Comparison of ENCODE assay signal across 9 mouse cellular contexts in the genomic region with DNA sequence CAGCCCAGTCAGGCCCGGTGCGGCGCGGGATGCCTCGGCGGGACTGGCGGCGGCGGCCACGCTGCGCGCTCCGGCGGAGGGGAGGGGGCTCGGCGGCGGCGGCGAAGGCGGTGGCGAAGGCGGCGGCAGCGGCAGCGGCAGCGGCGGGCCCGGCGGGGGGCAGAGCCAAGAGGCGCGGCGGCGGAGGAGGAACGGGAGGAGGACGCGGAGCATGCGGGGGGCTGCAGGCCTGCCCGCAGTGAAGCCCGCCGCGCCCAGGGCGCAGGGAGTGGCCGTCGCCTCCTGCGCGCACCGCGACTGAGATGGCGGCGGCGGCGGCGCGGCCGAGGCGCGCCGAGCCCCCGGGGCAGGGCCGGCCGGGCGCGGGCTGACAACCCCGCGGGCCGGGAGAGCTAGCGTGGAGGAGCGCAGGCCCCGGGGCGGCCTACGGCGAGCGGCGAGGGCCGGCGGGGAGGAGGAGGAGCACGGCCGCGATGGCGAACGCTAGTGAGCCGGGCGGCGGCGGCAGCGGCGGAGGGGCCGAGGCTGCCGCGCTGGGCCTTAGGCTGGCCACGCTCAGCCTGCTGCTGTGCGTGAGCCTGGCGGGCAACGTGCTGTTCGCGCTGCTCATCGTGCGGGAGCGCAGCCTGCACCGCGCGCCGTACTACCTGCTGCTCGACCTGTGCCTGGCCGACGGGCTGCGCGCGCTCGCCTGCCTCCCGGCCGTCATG. TPM values are rescaled to one million over a fixed set of nuclear protein-coding genes. Genes with fewer than 3 reads are reported as not detected.
DNase-seq lines count a peak whose midpoint lies in the region; ATAC-seq and TF ChIP-seq lines count a peak whose summit lies in the region.
"Had no signal": no experiment of that assay in that cellular context is flagged by ENCODE, and none has a peak within 500 bp of the region (broad histone marks: within the 10 kb centered on the region; RNA-seq: fewer than 3 reads in every experiment).

A gene (plus strand): TSS at position 474 of the 710 bp plus-strand sequence.

- 1% methylated on average over 92 of the region's 112 CpGs for WGBS in heart, embryonic 16.5 days
- under 1% methylated on average over 54 of the region's 112 CpGs for WGBS in midbrain, embryonic 12.5 days

- H3K4me2 ChIP-seq in heart, embryonic 16.5 days (ENCODE audit: low read depth, low read length), result peak within 1 kb of the TSS; percentile 95
- H3K4me2 ChIP-seq in midbrain, embryonic 12.5 days (replicated peaks), result peak within 1 kb of the TSS; percentile 90

- H3K27me3 ChIP-seq in heart, embryonic 16.5 days (ENCODE audit: control insufficient read depth, insufficient read depth, low read length), result peaks cover 70% of the 10 kb centered on the region
- peaks cover 82% of the 10 kb centered on the region for H3K27me3 ChIP-seq in midbrain, embryonic 12.5 days
- no peaks in the 10 kb centered on the region for H3K27me3 ChIP-seq in testis, adult 2 months (ENCODE audit: control insufficient read depth, insufficient read depth, low read length)

- TF ChIP-seq CTCF in testis, adult 2 months (IDR thresholded peaks at IDR 0.05; ENCODE audit: control insufficient read depth, insufficient read depth, insufficient replicate concordance, low read depth, low read length), result no peak

- peak within 1 kb of the TSS; percentile 74 for H3K9ac ChIP-seq in heart, embryonic 16.5 days (ENCODE audit: low read length)
- peak within 1 kb of the TSS; percentile 75 for H3K9ac ChIP-seq in midbrain, embryonic 12.5 days (replicated peaks)

- no peak within 1 kb of the TSS for H3K27ac ChIP-seq in heart, embryonic 16.5 days (ENCODE audit: low read length)
- peak within 1 kb of the TSS; percentile 81 for H3K27ac ChIP-seq in midbrain, embryonic 12.5 days (replicated peaks)
- no peak within 1 kb of the TSS for H3K27ac ChIP-seq in testis, adult 2 months (ENCODE audit: control insufficient read depth, insufficient read depth, low read depth, low read length)

- ATAC-seq in heart, embryonic 16.5 days (replicated peaks; ENCODE audit: extremely low read depth, insufficient read depth, low FRiP score), result peak; percentile 66
- ATAC-seq in midbrain, embryonic 12.5 days (ENCODE audit: low FRiP score, low read depth), result peak; percentile 81

- no peaks in the 10 kb centered on the region for H3K9me3 ChIP-seq in heart, embryonic 16.5 days (replicated peaks; ENCODE audit: control insufficient read depth, low read length)
- H3K9me3 ChIP-seq in midbrain, embryonic 12.5 days, result no peaks in the 10 kb centered on the region

- no peaks in the 10 kb centered on the region for H3K36me3 ChIP-seq in heart, embryonic 16.5 days (ENCODE audit: control insufficient read depth, insufficient read depth)
- no peaks in the 10 kb centered on the region for H3K36me3 ChIP-seq in midbrain, embryonic 12.5 days
- H3K36me3 ChIP-seq in testis, adult 2 months (ENCODE audit: control insufficient read depth, insufficient read depth, low read length), result no peaks in the 10 kb centered on the region

- TF ChIP-seq POLR2A in testis, adult 2 months (IDR thresholded peaks at IDR 0.05; ENCODE audit: control insufficient read depth, low read depth, low read length), result no peak

- peak; percentile 39 for DNase-seq in gastrocnemius, postnatal 10 days
- no peak for DNase-seq in gastrocnemius, adult 18-20 months (ENCODE audit: low spot score)
- DNase-seq in adrenal gland, adult 18-20 months (ENCODE audit: low spot score in 2 of 2), result peak; percentile 12 to 29
- peak; percentile 66 for DNase-seq in embryo, embryonic 9.5 days (ENCODE audit: extremely low spot score)
- peak; percentile 54 to 57 for DNase-seq in layer of hippocampus, postnatal 36 days

- H3K4me3 ChIP-seq in heart, embryonic 16.5 days (ENCODE audit: low read length), result peak within 1 kb of the TSS; percentile 78
- H3K4me3 ChIP-seq in midbrain, embryonic 12.5 days, result peak within 1 kb of the TSS; percentile 78
- H3K4me3 ChIP-seq in testis, adult 2 months (ENCODE audit: control insufficient read depth, low read depth, low read length), result peak within 1 kb of the TSS; percentile 79

- peaks cover 5% of the 10 kb centered on the region; the same call in 1 of the 2 replicates for H3K4me1 ChIP-seq in heart, embryonic 16.5 days (ENCODE audit: control insufficient read depth, insufficient read depth, low read length)
- H3K4me1 ChIP-seq in midbrain, embryonic 12.5 days, result peaks cover 12% of the 10 kb centered on the region
- H3K4me1 ChIP-seq in testis, adult 2 months (ENCODE audit: control insufficient read depth, insufficient read depth, low read length), result peaks cover 4% of the 10 kb centered on the region

RNA-seq across cellular contexts. Expression of the gene that starts here (rescaled TPM):
- total RNA-seq in gastrocnemius, postnatal 10 days (2021), result 1 to 10 TPM; 3.8 to 4.1 TPM
- total RNA-seq in gastrocnemius, adult 18-20 months (2021), result under 1 TPM; 0.48 to 0.71 TPM
- total RNA-seq in adrenal gland, adult 18-20 months (2021), result 1 to 10 TPM; 3.0 to 3.5 TPM
- 0.59 and 0.90 TPM in 2 replicates for polyA plus RNA-seq in heart, embryonic 16.5 days (2015; fragmentation: Nextera tagmentation; extraction: Ambion mirVana)
- 10 to 100 TPM; 61.0 to 64.1 TPM for total RNA-seq in layer of hippocampus, postnatal 36 days (2021)
- polyA plus RNA-seq in midbrain, embryonic 12.5 days (2016; fragmentation: Nextera tagmentation; extraction: Ambion mirVana), result 5.3 and 7.4 TPM in 2 replicates
- 0.14 and 0.19 TPM in 2 replicates for polyA plus RNA-seq in testis, adult 2 months (2012; rRNA removed)
- polyA plus RNA-seq: C2C12 had no signal

Comparison
In these comparisons a context has a peak if more than half of its experiments do, and no peak if none do; other contexts are left out.
1. RNA of the gene that starts here (total RNA-seq): 61.0 to 64.1 TPM in layer of hippocampus, postnatal 36 days; 3.8 to 4.1 TPM in gastrocnemius, postnatal 10 days, 3.0 to 3.5 TPM in adrenal gland, adult 18-20 months and 0.48 to 0.71 TPM in gastrocnemius, adult 18-20 months; every median in the first group is over 10 times any median in the second.
2. Peak in ATAC-seq, H3K4me3 ChIP-seq, H3K9ac ChIP-seq and H3K4me2 ChIP-seq in heart, embryonic 16.5 days; RNA of the gene not detected or under 1 TPM.
3. Peak in every context shown above with its lines, with median percentiles within 50 percentile points of each other: H3K4me3 ChIP-seq.